Mouse (Mus musculus): ENCODE results near the gene Fam151a. TPM values are rescaled to one million over a fixed set of nuclear protein-coding genes. Genes with fewer than 3 reads are reported as not detected.
A peak's percentile ranks its signal among the peaks of the same experiment; 100 is the strongest.

Gene Fam151a
- polyA plus RNA-seq, 1 experiment: not detected

DNA sequence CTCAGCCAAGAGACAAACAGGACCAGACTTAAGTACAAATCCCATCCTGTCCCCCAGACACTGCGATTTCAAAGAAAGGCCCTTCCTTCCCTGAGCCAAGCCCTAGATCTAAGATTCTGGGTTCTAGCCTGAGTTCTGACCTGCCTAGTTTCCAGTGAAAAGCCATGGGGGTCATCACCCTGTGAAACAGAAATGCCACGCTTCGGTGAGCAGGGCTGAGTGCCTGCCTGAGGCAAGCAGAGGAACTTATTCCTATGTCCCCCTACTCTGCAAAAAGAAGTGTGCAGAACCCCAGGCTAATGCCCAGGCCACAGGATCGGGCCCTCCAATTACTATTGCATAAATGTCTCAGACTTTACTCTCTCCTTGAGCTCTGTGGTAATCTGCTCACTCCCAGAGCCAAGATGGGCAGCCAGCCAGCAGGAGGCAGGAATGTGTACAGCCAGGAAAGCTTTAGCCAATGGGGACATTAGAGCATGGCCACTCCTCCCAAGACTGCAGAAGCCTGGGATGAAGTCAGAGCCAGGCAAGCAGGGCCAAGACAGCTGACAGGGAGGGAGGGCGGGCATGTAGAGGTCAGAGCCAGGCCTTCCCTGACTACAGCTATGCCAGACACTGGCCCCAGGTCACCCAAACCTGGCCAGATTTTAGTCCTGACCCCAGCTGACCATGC lies 44.6 kb downstream of the Fam151a start:
- no peak overlapping the region for H3K4me3 ChIP-seq
- H3ac ChIP-seq (ENCODE audit: control insufficient read depth, insufficient read length): no peak overlapping the region
- no peaks in the 10 kb centered on the region for H3K27me3 ChIP-seq (ENCODE audit: control insufficient read depth, insufficient read depth, insufficient read length)
- no peaks in the 10 kb centered on the region for H3K79me2 ChIP-seq (ENCODE audit: control insufficient read depth, insufficient read depth)
- peak overlapping the region; percentile 53 for H3K4me2 ChIP-seq (ENCODE audit: low read depth)
- H3K36me3 ChIP-seq (ENCODE audit: control insufficient read depth, insufficient read depth): no peaks in the 10 kb centered on the region
- TF ChIP-seq POLR2AphosphoS2 (IDR thresholded peaks at IDR 0.05; ENCODE audit: insufficient read length, low read depth) (no peak), MYOD1 (IDR thresholded peaks at IDR 0.05; ENCODE audit: control insufficient read depth in 1 of 3, insufficient read length in 2 of 3, low read depth in 2 of 3) (peak; percentile 6 to 66 (median 65)), SRF (IDR thresholded peaks at IDR 0.05; ENCODE audit: control insufficient read depth, insufficient read length, low read depth) (no peak), POLR2A (IDR thresholded peaks at IDR 0.05; ENCODE audit: insufficient read length, low read depth) (peak; percentile 60), CEBPB (IDR thresholded peaks at IDR 0.05; ENCODE audit: insufficient read depth, poor library complexity, severe bottlenecking) (no peak), MYOG (IDR thresholded peaks at IDR 0.05; ENCODE audit: control insufficient read depth in 1 of 3, insufficient read depth in 1 of 3, insufficient read length in 2 of 3, low read depth in 2 of 3) (peak in 2 of 3 experiments; percentile 57 to 81), USF1 (IDR thresholded peaks at IDR 0.05; ENCODE audit: low read depth) (no peak)

DNA sequence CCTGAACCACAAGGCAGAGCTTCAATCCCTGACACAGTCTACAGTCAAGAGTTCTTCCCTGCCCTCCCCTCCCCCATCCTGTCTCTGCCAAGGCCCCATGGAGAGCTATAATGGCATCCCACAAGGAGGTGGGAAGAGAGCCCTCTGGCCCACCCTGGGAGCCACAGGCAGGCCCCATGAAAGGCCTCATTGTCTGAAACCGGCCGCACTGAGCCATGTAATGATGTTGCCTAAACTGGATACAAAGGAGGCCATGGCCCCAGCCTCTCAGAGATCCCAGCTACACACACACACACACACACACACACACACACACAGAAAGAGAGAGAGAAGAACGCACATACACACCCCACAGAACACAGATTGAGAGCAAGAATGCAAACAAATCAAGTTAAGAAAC lies 46.4 kb downstream of the Fam151a start:
- no peaks in the 10 kb centered on the region for H3K79me2 ChIP-seq (ENCODE audit: control insufficient read depth, insufficient read depth)
- no peaks in the 10 kb centered on the region for H3K27me3 ChIP-seq (ENCODE audit: control insufficient read depth, insufficient read depth, insufficient read length)
- H3ac ChIP-seq (ENCODE audit: control insufficient read depth, insufficient read length): no peak overlapping the region
- no peak overlapping the region for H3K4me2 ChIP-seq (ENCODE audit: low read depth)
- H3K36me3 ChIP-seq (ENCODE audit: control insufficient read depth, insufficient read depth): no peaks in the 10 kb centered on the region
- H3K4me3 ChIP-seq: no peak overlapping the region
- no peak for TF ChIP-seq MYOG (IDR thresholded peaks at IDR 0.05; ENCODE audit: control insufficient read depth in 1 of 3, insufficient read depth in 1 of 3, insufficient read length in 2 of 3, low read depth in 2 of 3)
- no peak for TF ChIP-seq POLR2A (IDR thresholded peaks at IDR 0.05; ENCODE audit: insufficient read length, low read depth)
- TF ChIP-seq POLR2AphosphoS2 (IDR thresholded peaks at IDR 0.05; ENCODE audit: insufficient read length, low read depth): no peak
- TF ChIP-seq CEBPB (IDR thresholded peaks at IDR 0.05; ENCODE audit: insufficient read depth, poor library complexity, severe bottlenecking): no peak
- TF ChIP-seq MAX (IDR thresholded peaks at IDR 0.05; ENCODE audit: low read depth): no peak
- no peak for TF ChIP-seq TCF12 (IDR thresholded peaks at IDR 0.05; ENCODE audit: insufficient read depth, poor library complexity, severe bottlenecking)
- TF ChIP-seq MYOD1 (IDR thresholded peaks at IDR 0.05; ENCODE audit: control insufficient read depth in 1 of 3, insufficient read length in 2 of 3, low read depth in 2 of 3): no peak

DNA sequence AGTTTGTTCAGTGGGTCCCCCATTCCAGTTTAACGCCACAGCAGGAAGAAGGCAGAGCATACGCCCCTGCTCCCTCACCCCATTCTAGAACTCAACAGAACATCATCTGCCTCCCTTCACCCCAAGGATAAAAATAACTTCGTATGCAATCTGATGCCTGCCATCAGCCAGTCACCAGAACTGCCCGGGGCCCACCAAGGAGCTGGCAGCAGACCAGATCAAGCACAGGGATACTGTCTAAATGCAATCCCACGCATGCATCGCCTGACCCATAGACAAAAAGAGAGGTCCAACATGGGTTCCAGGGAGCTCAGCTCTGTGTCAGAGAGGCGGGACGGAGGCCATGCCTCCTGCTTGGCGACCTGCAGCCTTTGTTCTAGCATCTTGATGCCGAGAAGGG lies 49.4 kb downstream of the Fam151a start:
- Histone ChIP-seq H3K79me2 (ENCODE audit: control insufficient read depth, insufficient read depth) (no peaks in the 10 kb centered on the region), H3K36me3 (ENCODE audit: control insufficient read depth, insufficient read depth) (no peaks in the 10 kb centered on the region), H3K4me2 (ENCODE audit: low read depth) (no peak overlapping the region), H3K27me3 (ENCODE audit: control insufficient read depth, insufficient read depth, insufficient read length) (no peaks in the 10 kb centered on the region), H3ac (ENCODE audit: control insufficient read depth, insufficient read length) (no peak overlapping the region), H3K4me3 (no peak overlapping the region)
- TF ChIP-seq POLR2AphosphoS2 (IDR thresholded peaks at IDR 0.05; ENCODE audit: insufficient read length, low read depth): no peak
- TF ChIP-seq POLR2A (IDR thresholded peaks at IDR 0.05; ENCODE audit: insufficient read length, low read depth): no peak

DNA sequence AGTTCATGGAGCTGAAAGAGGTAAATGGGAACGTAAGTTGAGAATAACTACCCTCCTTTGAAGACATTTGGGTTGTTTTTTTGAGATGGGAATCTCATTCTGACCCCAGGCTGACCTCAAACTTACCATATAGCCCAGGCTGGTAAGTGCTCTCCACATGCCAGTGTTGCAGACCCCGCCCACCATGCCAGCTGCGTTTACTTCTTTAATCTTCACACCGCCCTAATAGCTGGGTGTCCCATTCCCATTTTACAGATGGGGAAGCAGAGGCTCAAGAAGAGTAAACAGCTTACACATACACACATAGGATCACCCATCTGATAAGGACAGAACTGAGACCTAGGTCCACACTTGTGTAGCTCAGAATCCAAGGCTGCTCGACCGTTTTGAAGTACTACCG lies 51.1 kb downstream of the Fam151a start:
- Histone ChIP-seq H3K79me2 (ENCODE audit: control insufficient read depth, insufficient read depth) (no peaks in the 10 kb centered on the region), H3K4me3 (no peak overlapping the region), H3K4me2 (ENCODE audit: low read depth) (no peak overlapping the region), H3K27me3 (ENCODE audit: control insufficient read depth, insufficient read depth, insufficient read length) (no peaks in the 10 kb centered on the region), H3ac (ENCODE audit: control insufficient read depth, insufficient read length) (no peak overlapping the region), H3K36me3 (ENCODE audit: control insufficient read depth, insufficient read depth) (no peaks in the 10 kb centered on the region)
- no peak for TF ChIP-seq TCF3 (IDR thresholded peaks at IDR 0.05; ENCODE audit: insufficient read length, low read depth)
- no peak for TF ChIP-seq MAX (IDR thresholded peaks at IDR 0.05; ENCODE audit: low read depth)
- TF ChIP-seq SRF (IDR thresholded peaks at IDR 0.05; ENCODE audit: control insufficient read depth, insufficient read length, low read depth): no peak
- TF ChIP-seq POLR2AphosphoS2 (IDR thresholded peaks at IDR 0.05; ENCODE audit: insufficient read length, low read depth): no peak
- no peak for TF ChIP-seq E2F4 (IDR thresholded peaks at IDR 0.05; ENCODE audit: insufficient read depth)
- TF ChIP-seq REST (IDR thresholded peaks at IDR 0.05; ENCODE audit: insufficient read depth, insufficient read length): no peak
- no peak for TF ChIP-seq USF1 (IDR thresholded peaks at IDR 0.05; ENCODE audit: low read depth)
- TF ChIP-seq MYOD1 (IDR thresholded peaks at IDR 0.05; ENCODE audit: control insufficient read depth in 1 of 3, insufficient read length in 2 of 3, low read depth in 2 of 3): no peak
- no peak for TF ChIP-seq POLR2A (IDR thresholded peaks at IDR 0.05; ENCODE audit: insufficient read length, low read depth)
- TF ChIP-seq MYOG (IDR thresholded peaks at IDR 0.05; ENCODE audit: control insufficient read depth in 1 of 3, insufficient read depth in 1 of 3, insufficient read length in 2 of 3, low read depth in 2 of 3): no peak

DNA sequence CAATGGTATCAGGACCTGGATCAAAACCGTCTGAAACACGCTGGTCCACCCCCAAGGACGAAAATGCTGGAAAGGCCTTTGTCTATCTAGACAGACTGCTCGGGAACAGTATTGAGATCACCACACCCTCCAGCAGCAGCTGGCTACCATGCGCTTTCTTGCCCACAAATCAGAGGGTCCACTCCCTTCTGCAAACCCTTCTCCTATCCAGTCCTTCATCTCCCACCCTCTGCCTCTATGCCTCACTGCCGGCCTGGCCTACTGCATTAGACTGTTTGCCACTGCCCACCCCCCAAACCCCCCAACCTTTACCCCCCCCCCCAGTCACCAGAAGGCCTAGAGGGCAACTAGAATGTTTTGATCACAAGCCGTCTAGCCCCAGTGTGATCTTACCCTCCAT lies 51.7 kb downstream of the Fam151a start:
- H3ac ChIP-seq (ENCODE audit: control insufficient read depth, insufficient read length): no peak overlapping the region
- H3K27me3 ChIP-seq (ENCODE audit: control insufficient read depth, insufficient read depth, insufficient read length): no peaks in the 10 kb centered on the region
- H3K36me3 ChIP-seq (ENCODE audit: control insufficient read depth, insufficient read depth): no peaks in the 10 kb centered on the region
- H3K4me3 ChIP-seq: no peak overlapping the region
- no peaks in the 10 kb centered on the region for H3K79me2 ChIP-seq (ENCODE audit: control insufficient read depth, insufficient read depth)
- TF ChIP-seq POLR2AphosphoS2 (IDR thresholded peaks at IDR 0.05; ENCODE audit: insufficient read length, low read depth): no peak
- TF ChIP-seq MYOD1 (IDR thresholded peaks at IDR 0.05; ENCODE audit: control insufficient read depth in 1 of 3, insufficient read length in 2 of 3, low read depth in 2 of 3): no peak
- no peak for TF ChIP-seq POLR2A (IDR thresholded peaks at IDR 0.05; ENCODE audit: insufficient read length, low read depth)
- TF ChIP-seq USF1 (IDR thresholded peaks at IDR 0.05; ENCODE audit: low read depth): no peak
- no peak for TF ChIP-seq TCF12 (IDR thresholded peaks at IDR 0.05; ENCODE audit: insufficient read depth, poor library complexity, severe bottlenecking)
- no peak for TF ChIP-seq TCF3 (IDR thresholded peaks at IDR 0.05; ENCODE audit: insufficient read length, low read depth)
- TF ChIP-seq MYOG (IDR thresholded peaks at IDR 0.05; ENCODE audit: control insufficient read depth in 1 of 3, insufficient read depth in 1 of 3, insufficient read length in 2 of 3, low read depth in 2 of 3): no peak
- no peak for TF ChIP-seq E2F4 (IDR thresholded peaks at IDR 0.05; ENCODE audit: insufficient read depth)
- TF ChIP-seq SRF (IDR thresholded peaks at IDR 0.05; ENCODE audit: control insufficient read depth, insufficient read length, low read depth): no peak
- TF ChIP-seq CEBPB (IDR thresholded peaks at IDR 0.05; ENCODE audit: insufficient read depth, poor library complexity, severe bottlenecking): no peak
- no peak for TF ChIP-seq MAX (IDR thresholded peaks at IDR 0.05; ENCODE audit: low read depth)
- no peak for TF ChIP-seq REST (IDR thresholded peaks at IDR 0.05; ENCODE audit: insufficient read depth, insufficient read length)
- H3K4me2 ChIP-seq (ENCODE audit: low read depth): no peak overlapping the region
